Mouse (Mus musculus) bone marrow macrophage, adult 2 months (primary cell): ENCODE data around the gene Meioc. TPM values are rescaled to one million over a fixed set of nuclear protein-coding genes. Genes with fewer than 3 reads are reported as not detected.
A peak's percentile ranks its signal among the peaks of the same experiment; 100 is the strongest.

Experiments used
- H3K27ac ChIP-seq: 2 replicates; pipeline ENCODE4 v1.5.1; 2012; ENCODE audit warnings: low read depth, low read length; ENCODE audit not compliant: insufficient read depth
- H3K4me1 ChIP-seq: 2 replicates; pipeline ENCODE4 v1.6.1; 2012; ENCODE audit warnings: low read length; ENCODE audit not compliant: control insufficient read depth, insufficient read depth
- H3K4me3 ChIP-seq: 2 replicates; pipeline ENCODE4 v1.5.1; 2012; ENCODE audit warnings: mild to moderate bottlenecking, low read length, moderate library complexity; ENCODE audit not compliant: insufficient read depth
- CTCF ChIP-seq: IDR thresholded peaks from 2 replicates; pipeline ENCODE4 v1.5.1; 2012; ENCODE audit warnings: low read depth, mild to moderate bottlenecking, low read length, moderate library complexity
- POLR2A ChIP-seq: IDR thresholded peaks from 2 replicates; pipeline ENCODE4 v1.6.1; 2012; ENCODE audit warnings: mild to moderate bottlenecking, low read depth, low read length, borderline replicate concordance
- polyA plus RNA-seq: library from polyadenylated mRNA; stranded (reverse); fragments of >200 nt; gene quantifications from 2 replicates; pipeline ENCODE4 v1.2.4, GENCODE M21; 2012; ENCODE audit not compliant: missing spikeins, insufficient read depth, insufficient read length

The Meioc gene
- polyA plus RNA-seq, 1 experiment = not detected

DNA sequence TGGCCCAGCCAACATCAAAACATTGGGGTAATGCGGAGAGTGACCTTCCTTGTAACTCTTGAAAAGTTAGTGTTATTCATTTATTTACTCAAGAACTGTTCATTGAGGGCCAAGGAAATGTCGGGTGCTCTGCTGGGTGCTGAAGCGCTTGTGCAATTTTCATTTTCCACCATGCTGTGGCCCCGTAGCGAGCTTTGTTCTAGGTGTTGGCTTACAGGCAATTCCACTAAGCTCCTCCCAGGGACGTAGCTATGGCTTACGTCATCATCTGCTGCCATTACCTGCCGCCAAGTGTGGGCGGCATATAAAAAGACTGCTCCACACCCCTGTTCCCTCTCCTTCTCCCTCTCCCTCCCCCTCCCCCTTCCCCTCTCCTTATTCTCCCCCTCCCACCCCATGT, 30.1 kb upstream of the Meioc start:
- no peaks in the 10 kb centered on the region for H3K4me1 ChIP-seq
- TF ChIP-seq CTCF = no peak
- TF ChIP-seq POLR2A = no peak
- H3K4me3 ChIP-seq = no peak overlapping the region
- no peak overlapping the region for H3K27ac ChIP-seq

DNA sequence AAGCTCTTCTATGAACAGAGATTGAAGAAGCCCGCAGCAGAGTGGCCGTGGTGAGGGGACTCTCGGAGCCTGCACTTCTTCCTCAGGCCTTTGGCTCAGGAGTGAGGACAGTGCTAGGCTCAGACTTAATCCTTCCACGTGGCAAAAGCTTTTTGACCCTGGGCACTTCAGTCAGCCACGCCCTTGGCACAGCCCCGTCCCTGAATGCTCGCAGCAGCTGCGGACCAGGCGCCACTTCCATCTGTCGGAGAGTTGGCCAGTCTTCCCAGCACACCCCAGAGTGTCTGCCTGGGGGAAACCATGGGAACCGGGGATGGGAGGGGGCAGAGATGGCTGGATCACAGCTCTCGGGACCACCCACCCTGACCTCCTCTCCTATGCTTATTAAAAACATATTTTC, 26.6 kb upstream of the Meioc start:
- Histone ChIP-seq H3K4me1 (no peaks in the 10 kb centered on the region), H3K4me3 (no peak overlapping the region), H3K27ac (no peak overlapping the region)
- no peak for TF ChIP-seq CTCF
- no peak for TF ChIP-seq POLR2A

DNA sequence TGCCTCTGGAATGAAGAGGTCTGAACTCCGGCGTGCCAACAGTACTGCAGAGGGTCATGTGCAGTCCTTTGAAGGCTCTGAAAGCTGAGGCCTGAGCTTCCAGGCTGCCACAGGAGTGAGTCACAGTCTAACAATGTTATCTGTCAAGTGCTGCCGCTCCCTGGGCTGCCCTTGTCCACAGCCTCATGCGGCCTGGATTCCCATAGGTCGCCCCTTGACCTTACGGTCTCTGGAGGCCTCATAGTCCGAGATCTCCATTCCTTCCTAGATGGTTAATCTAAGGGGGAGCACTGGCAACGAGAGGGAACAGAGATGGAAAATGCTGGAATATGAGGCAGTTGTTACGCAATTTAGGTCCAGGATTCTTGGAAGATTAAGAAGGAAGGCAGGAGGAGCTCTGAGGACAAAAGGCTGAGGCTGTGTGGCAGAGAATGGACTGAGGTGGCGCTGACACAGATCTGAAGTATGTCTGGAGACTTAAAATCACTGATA, 19.6 kb upstream of the Meioc start:
- Histone ChIP-seq H3K4me1 (no peaks in the 10 kb centered on the region), H3K4me3 (no peak overlapping the region), H3K27ac (no peak overlapping the region)
- no peak for TF ChIP-seq CTCF
- no peak for TF ChIP-seq POLR2A

GRCm38 (mm10) chr11:102646226-102646625, 17.3 kb upstream of the Meioc start:
- Histone ChIP-seq H3K27ac (no peak overlapping the region), H3K4me3 (no peak overlapping the region), H3K4me1 (no peaks in the 10 kb centered on the region)
- TF ChIP-seq CTCF = no peak
- no peak for TF ChIP-seq POLR2A

DNA sequence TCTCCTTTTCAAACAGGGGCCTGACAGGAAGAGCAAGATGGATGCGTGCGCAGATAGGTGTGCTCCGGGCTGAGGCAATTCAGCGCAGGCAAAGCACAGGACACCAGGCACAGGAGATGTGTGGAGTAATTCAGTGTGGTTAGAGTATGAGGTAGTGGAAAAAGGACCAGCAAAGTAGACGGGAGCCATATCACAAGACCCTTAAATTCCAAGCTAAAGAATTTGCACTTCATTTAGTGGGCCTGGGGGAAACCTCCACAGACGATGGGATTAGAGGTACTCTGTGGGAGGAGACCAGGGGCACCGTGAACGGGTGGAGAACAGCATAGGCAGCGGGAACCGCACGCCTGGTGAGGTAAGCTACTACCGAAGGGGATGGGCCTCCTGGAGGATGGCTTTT, 15.6 kb upstream of the Meioc start:
- no peaks in the 10 kb centered on the region for H3K4me1 ChIP-seq
- TF ChIP-seq CTCF = no peak
- no peak for TF ChIP-seq POLR2A
- no peak overlapping the region for H3K4me3 ChIP-seq
- H3K27ac ChIP-seq = no peak overlapping the region

DNA sequence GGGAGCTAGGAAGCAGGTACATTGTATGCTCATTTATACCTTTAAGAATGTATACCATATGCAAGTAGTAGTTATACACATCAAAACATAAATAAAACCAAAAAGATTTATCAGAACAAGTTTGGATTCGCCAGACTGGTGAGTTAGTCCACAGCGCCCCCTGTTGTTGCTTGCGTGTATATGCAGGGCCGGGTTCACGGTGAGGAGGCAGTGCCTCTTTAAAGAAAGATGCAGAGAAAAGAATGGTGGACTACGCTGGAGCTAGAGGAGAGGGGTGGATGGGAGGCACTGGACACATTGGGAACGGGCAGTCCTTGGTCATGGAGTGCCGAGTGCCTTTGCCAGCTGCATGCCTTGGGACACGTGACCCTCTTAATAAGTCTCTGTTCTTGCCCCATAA, 12.1 kb upstream of the Meioc start:
- TF ChIP-seq CTCF (peak; percentile 95), POLR2A (no peak)
- no peak overlapping the region for H3K27ac ChIP-seq
- no peaks in the 10 kb centered on the region for H3K4me1 ChIP-seq
- H3K4me3 ChIP-seq = no peak overlapping the region

DNA sequence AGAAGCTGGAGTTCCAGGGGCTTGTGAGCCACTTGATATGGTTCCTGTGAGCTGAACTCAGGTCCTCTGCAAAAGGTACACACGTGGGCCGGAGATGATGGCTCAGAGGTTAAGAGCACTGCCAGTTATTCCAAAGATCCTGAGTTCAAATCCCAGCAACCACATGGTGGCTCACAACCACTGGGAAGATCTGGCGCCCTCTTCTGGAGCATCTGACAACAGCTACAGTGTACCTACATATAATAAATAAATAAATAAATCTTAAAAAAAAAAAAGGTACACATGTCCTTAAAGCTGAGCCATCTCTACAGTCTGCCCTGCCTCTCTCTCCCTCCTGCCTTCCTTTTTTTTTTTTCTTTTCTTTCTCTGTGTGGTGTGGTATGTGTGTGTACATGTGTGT, 10.7 kb upstream of the Meioc start:
- Histone ChIP-seq H3K4me1 (peaks cover 3% of the 10 kb centered on the region; the same call in 1 of the 2 replicates), H3K27ac (no peak overlapping the region), H3K4me3 (no peak overlapping the region)
- TF ChIP-seq POLR2A = no peak
- TF ChIP-seq CTCF = peak; percentile 16; the same call in 1 of the 2 replicates

GRCm38 (mm10) chr11:102655888-102656287, 7.6 kb upstream of the Meioc start:
- no peak for TF ChIP-seq CTCF
- Histone ChIP-seq H3K27ac (no peak overlapping the region), H3K4me1 (peaks cover 3% of the 10 kb centered on the region; the same call in 1 of the 2 replicates), H3K4me3 (no peak overlapping the region)

GRCm38 (mm10) chr11:102656326-102656926, 7.1 kb upstream of the Meioc start:
- Histone ChIP-seq H3K4me1 (peaks cover 3% of the 10 kb centered on the region; the same call in 1 of the 2 replicates), H3K4me3 (no peak overlapping the region), H3K27ac (no peak overlapping the region)
- no peak for TF ChIP-seq CTCF
- TF ChIP-seq POLR2A = no peak

- no peak for TF ChIP-seq CTCF
- no peak for TF ChIP-seq POLR2A
- H3K4me3 ChIP-seq = no peak overlapping the region
- no peak overlapping the region for H3K27ac ChIP-seq
Observed at GRCm38 (mm10) chr11:102656931-102657330, 6.6 kb upstream of the Meioc start.

DNA sequence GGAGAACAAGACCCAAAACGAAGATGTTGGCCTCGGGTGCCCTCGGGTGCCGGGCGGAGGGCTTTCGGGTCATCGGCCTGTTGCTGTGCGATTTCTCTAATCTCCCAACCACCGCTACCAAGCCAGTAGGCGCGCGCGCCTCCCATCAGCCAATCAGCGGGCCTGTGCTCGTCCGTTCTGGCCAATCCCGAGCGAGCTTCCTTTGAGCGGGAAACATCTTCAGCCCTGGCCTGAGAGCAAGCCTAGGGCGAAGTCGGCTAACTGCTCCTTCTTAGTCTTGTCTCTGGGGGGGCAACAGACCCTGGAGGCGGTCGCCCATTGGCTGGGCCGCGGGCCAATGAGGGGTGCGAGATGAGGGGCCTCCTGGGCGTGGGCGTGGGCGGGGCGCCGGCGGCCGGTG, 1.6 kb downstream of the Meioc start:
- no peaks in the 10 kb centered on the region for H3K4me1 ChIP-seq
- TF ChIP-seq CTCF (no peak), POLR2A (no peak)
- no peak overlapping the region for H3K27ac ChIP-seq
- H3K4me3 ChIP-seq = no peak overlapping the region

More at GRCm38 (mm10) chr11:102656931-102657330, 6.6 kb upstream of the Meioc start:
- H3K4me1 ChIP-seq = peaks cover 3% of the 10 kb centered on the region; the same call in 1 of the 2 replicates
